Mouse (Mus musculus) c-Kit-positive CD71-negative TER-119-negative erythroid progenitor cells, embryonic 14.5 days (primary cell): Measurements from ENCODE around the gene Sgo2b.
"Not testable (repeated sequence)": the region's sequence is repeated elsewhere in the genome, so short reads cannot be mapped to it uniquely, and the experiment has no call there.

ENCODE experiments used
- DNase-seq: peaks from one replicate; pipeline ENCODE4 v3.0.0-alpha.2; 2013; ENCODE audit warnings: low read depth

The Sgo2b gene

GRCm38 (mm10) chr8:63951626-63952377 is at the start of gene Sgo2b:
Gene Sgo2b (minus strand): TSS chr8:63952248.
- no peak for DNase-seq

GRCm38 (mm10) chr8:63970612-63971391 is 18.8 kb upstream of the Sgo2b start:
- DNase-seq, result not testable (repeated sequence)

DNA sequence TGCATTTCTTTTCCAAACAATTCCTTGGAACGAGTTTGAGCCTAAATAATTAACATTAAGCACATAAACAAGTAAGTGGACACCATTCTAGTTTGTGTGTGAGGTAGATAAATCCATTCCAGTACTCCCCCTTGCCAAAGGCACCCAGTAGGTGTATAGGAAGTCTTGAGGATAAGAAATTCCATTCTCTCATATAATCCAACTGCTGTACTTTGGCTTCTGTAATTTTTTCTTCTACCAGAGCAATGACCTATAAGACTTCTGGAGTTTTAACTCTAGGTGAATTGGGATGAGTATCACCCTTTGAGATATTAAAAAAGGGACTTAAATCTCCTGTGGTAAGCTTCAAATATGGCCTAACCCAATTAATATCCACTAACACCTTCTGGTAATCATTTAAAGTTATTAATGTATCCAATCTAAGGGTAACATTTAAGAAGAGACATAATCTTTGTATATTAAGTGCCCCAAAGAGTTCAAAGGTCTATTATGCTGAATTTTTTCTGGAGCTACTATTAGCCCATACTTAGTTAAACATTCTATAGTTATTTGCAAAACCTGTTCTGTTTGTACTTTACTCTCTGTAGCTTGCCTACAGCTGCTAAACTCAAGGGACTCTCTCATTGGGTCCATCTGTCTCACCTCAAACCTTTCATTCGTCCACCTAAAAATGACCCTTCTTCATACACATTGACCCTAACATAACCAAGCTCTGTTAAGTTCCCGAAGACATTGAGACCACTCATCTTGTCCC is 9.2 kb upstream of the Sgo2b start:
- no peak for DNase-seq

DNA sequence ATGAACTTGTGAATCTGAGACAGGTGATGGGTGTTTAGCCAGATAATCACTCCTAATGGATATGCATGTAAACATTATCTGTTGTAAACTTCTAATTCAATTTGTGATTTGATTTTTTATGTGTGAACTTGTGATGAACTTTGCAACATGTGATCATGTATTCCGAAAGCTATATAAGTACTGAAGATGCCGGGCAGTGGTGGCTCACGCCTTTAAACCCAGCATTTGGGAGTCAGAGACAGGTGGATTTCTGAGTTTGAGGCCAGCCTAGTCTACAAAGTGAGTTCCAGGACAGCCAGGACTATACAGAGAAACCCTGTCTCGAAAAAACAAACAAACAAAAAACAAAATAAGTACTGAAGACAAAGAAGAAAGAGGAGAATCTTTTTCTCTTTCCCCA is 1.8 kb upstream of the Sgo2b start:
- DNase-seq, result not testable (repeated sequence)

DNA sequence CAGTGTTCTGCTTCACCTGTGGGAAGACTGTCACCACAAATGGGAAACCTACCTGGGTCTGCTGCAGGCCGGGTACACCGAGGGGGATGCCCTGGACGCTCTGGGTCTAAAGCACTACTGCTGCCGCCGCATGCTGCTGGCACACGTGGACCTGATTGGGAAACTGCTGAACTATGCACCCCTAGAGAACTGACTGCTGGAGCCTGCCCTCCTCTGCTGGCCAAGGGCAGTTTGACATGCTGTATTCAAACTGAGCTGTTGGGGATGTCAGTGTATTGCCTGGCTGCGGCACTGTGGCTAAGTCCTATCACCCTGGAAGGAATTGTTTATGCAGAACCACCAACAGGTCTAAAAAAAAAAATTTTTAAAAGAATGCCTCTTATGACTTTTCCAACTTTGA is 18.9 kb downstream of the Sgo2b start:
- DNase-seq, result no peak

DNA sequence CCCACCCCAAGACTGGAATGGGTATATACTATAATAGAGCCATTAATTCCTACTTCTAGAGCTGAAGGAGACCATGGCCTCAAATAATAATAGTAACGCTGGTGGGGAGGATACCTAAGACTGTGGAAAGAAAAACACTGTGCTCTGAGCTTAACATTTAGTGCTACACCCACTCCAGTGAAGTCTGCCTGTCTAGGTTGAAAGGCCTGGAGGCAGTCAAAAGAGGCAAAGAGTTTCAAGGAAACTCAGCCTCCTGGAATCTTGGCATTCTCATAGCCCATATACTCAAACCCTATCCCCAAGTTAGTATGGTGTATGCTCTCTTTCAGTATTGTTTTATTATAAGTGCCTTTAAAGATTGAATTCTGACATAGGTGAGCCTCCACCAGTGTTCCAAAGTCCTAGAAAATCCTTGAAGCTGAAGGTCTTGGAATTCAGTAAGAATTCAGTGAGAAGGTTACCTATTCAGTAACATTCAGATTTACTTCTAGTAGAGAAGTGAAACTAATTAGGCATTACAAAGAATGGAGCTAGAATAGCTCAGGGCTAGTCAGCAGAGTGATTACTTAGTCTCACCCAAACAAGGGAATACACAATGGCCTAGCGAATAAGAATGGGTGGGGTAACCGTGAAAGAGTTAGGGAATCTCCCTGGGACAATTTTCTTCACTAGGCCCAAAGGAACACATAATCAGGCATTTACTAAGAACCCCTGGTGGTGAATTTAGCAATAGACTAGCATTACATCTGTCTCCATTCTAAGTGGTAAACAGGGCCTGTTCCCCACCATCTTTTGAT is 22.5 kb downstream of the Sgo2b start:
- no peak for DNase-seq

DNA sequence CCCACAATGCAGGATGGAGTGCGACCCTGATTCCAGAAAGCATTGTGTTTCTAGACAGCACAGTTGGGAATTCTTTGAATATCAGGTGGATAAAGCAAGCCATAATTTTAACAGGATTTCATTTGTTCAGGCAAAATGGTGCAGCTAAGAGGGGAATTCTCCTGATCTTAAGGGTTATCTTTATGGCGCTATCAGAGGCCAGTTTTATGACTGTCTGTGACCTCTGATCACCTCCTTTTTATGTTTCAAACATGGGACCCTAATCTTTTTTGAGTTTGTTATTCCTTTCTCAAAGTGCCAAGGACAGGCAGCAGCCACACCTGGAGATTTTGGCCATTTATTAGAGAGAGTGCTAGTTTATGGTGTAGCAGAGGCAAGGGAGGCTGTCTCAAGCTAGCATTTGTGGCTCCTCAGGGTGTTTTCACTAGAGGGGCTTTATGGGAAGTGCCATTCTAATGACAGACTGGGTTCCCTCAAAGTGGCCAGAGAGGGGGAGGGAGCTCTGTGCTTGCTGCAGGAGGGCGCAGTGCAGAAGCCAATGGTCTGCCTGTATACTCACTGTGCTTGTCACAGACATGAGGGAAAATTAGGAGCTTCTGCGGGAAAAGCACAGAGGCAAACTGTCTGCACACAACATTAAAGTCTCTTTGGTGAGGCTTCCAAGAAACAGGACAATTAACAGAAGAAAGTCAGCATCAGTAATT is 30.6 kb downstream of the Sgo2b start:
- DNase-seq, result no peak

- DNase-seq, result no peak
These were observed 57.0 kb downstream of the Sgo2b start for GRCm38 (mm10) chr8:63895096-63895495.

DNA sequence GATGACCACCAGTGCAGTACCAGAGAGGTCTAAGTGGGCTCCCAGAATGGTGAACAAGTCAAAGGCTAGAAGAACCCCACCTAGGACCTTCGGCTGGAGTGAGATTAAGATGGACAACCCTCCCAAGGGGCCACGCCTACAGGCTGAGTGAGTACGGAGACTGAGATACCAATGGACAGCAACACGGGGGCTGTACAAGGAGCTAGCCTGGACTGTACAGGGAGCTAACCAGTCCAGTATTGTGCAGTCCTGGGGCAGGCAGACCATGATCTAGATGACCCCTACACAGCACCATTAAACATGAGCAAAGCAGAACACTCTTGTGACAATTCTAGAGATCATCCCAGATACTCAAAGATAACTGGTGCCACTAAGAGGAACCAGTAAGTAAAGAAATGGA is 73.7 kb downstream of the Sgo2b start:
- DNase-seq, result no peak

DNA sequence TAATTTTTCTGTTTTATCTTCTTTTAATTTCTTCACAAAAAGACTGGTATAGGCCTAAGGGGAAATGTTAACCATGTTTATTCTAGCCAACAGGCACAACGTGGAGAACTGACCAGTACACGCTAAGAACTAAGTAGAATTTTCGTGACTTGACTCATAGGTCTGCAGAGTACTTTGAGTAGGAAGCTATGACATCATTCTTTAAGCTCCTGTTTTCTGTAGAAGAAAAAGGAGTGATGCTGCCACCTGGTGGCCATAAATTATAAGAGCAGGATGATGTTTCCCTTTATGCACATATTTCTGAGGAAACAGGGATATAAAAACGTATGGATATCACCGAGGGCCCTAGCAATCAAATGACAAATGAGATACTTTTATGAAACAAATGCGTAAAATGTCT is 74.7 kb downstream of the Sgo2b start:
- peak; percentile 50 for DNase-seq

GRCm38 (mm10) chr8:63876949-63877348 is 75.1 kb downstream of the Sgo2b start:
- DNase-seq, result no peak
